Mouse (Mus musculus) cerebellum, adult (tissue): ENCODE results near the gene Col1a2.

Experiments used
- ATAC-seq: cut with Nextera tagmentation; 2 replicates; pipeline ENCODE4 v1.9.2; 2017; ENCODE audit warnings: mild to moderate bottlenecking, moderate library complexity, mixed read lengths; ENCODE audit not compliant: insufficient number of reproducible peaks, low FRiP score, low TSS enrichment

The Col1a2 gene

GRCm38 (mm10) chr6:4514671-4515070, 10.1 kb downstream of the Col1a2 start:
- no peak for ATAC-seq

DNA sequence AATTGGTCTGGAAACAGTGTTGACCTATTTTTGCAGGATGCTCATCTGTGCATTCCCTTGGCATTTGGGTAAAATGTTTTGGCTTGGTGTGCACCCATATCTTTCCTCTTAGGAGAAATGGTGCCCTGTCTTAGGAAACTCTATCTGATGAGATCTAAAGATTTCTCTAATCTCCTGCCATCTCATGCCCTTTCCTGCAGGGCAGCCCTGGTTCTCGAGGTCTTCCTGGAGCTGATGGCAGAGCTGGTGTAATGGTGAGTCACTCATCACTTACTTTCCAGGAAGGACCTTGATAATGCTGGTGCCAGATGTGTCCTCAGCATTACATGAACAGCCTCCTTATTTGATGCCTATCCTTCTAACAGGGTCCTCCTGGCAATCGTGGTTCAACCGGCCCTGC, 16.4 kb downstream of the Col1a2 start:
- ATAC-seq: no peak

- no peak for ATAC-seq
Measured at GRCm38 (mm10) chr6:4528439-4528838, 23.8 kb downstream of the Col1a2 start.

GRCm38 (mm10) chr6:4530986-4531385, 26.4 kb downstream of the Col1a2 start:
- no peak for ATAC-seq

DNA sequence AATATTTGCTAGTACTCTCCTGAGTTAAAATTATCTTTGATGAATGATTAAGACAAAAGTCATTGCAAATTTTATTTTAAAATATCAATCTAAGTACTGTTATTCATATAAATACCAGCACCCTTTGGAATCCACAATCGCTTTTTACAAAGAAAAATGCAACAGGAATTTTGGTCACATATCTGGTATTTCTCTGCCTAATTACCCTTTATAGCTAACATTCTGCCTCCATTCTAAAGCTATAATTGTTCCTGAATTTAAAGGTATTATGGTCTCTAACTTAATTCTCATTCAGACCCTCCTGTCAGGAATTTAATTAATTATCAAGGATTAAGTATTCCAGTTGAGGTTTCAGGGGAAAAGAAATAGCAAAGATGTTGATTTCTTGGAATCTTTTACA, 28.3 kb downstream of the Col1a2 start:
- ATAC-seq: no peak

GRCm38 (mm10) chr6:4534462-4535079, 30.0 kb downstream of the Col1a2 start:
- ATAC-seq: no peak

DNA sequence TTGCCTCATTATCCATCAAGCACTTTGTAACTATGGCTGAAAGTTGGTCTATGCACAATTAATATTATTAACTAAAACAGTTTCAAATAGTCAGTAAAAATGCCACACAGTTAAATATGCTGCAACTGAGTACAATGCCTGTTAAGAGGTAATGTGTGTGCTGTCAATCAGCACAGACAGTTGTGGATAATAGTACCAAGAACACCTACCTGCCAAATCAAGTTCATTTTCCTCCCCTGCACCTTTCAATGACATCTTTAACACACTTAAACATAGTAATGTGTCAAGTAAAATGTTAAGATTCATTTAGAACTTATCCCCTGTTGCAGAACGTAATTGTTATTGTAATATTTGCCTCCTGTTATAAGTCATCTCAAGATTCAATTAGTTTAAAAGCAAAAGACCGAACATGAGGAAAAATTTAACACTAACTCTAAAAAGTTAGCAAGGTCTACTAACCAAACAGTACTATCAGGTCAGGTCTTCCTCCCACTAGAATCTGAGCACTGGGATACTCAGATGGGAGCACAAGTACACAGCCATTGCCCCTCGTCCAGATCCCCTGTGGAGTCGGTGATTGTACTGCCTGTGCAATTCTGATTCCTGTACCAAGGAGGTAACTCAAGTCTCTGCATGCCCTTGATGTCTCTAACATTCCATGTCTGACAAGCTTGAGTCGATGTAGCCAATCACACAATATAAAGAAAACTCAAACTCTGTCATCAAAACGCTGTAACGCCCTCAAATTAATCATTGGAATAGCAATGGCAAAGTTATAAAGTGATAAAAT, 37.5 kb downstream of the Col1a2 start:
- no peak for ATAC-seq

- no peak for ATAC-seq
Measured at GRCm38 (mm10) chr6:4544554-4544953, 39.9 kb downstream of the Col1a2 start.

DNA sequence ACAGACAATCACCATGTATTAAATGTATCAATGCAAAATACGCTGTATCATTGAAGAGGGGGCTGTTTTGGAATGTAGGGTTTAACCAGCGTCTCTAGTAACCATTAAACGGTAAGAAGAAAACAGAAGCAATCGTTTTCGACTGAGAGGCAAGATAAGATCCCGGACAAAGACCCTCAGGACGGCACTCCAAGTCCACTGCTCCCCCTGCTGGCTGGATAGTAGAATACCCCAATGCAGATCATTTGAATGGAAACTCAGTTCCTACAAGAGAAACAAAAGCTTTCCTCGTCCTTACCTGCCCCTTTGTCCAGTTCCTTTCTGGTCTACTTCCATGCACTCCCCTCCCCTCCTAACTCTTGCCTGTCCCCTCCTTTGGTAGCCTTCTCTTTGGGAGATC, 41.1 kb downstream of the Col1a2 start:
- 0 out of 2 replicates have a peak, but pooled peaks have one; percentile 23 for ATAC-seq

DNA sequence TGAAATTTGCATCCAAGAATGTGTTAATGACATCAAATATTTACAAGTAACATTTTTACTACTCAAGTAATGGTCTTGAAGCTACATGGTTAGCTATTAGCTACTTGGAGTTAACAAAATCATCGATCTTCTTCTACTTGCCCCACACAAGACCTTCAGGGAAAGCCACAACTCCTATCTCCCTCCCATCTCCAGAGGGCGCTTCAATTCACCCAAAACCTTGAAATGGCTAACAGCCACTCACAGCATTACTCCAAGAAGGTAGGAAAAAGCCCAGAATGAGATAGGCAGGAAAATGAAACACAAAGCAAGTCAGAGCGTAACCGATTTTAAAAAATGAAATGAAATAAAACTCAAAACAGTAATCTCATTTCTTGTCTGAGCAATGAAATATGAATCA, 44.3 kb downstream of the Col1a2 start:
- ATAC-seq: no peak

DNA sequence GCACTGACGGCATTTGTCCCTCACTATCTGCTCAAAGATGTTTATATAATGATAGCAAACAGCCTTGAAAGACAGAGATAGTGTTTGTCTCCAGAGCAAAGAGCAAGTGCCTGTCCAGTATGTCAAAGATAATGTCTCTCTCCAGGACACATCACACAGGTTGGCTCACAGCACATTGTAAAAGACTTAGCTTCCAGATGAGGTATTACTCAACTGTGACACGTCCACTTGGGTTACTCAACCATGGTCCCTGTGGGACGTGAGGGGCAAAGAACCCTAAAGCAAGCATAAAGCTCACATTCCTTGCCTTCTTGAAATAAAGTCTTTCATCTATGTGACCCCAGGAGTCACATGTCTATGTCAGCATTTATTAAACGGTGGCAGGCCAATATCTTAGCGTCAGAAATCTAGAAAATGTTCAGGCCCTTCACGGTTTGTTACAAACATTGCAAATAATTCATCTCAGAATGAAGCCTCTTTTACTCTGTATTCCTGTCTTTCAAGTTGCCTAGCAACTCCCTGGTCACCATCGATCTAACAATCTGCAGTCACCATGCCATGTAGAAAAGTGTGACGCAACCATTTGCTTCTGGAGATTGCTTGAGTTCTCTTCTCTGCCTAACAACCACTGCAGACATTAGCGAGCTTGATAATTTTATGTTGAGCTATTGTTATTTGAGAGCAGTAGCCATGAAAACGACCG, 45.4 kb downstream of the Col1a2 start:
- ATAC-seq: no peak

- no peak for ATAC-seq
Measured at GRCm38 (mm10) chr6:4550549-4550915, 45.9 kb downstream of the Col1a2 start.

- no peak for ATAC-seq
Measured at GRCm38 (mm10) chr6:4555366-4555765, 50.8 kb downstream of the Col1a2 start.

DNA sequence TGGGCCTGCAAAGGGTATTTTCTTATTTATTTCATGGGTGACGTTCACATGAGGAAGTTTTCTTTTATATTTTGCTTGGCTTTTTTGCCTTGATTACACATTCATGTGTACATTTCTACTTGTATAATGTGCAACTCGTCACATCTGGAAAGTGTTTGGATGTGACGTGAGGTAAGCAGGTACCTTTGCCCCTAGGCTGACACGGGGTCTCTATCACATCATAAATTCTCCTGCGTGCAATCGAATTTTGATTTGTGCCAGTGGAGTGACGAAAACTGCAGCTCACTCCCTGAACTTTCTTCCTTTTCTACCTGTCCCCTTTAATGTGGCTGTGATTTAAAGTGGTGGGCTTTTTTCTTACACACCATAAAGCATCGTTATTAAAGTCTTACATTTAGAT, 52.5 kb downstream of the Col1a2 start:
- ATAC-seq: no peak

GRCm38 (mm10) chr6:4557678-4558077, 53.1 kb downstream of the Col1a2 start:
- no peak for ATAC-seq

- no peak for ATAC-seq
Measured at GRCm38 (mm10) chr6:4561156-4561555, 56.5 kb downstream of the Col1a2 start.

DNA sequence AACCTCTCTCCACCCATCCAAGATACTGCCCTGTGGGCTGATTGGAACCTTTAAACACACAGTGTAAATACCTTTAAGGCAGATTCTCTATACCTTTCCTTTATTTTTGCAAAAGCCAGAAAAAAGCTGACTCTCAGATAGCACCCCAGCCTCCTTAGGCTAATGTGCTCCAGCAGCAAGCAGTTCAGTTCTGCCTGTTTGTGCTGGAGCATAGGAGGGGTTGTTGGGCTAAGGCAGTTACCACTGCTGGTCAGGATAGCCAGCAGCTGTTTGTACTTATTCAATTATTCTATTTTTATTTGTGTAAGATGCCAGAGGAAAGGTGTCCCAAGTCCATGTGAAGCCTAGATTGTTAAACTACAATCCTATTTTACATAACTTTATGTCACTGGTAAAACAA, 57.0 kb downstream of the Col1a2 start:
- ATAC-seq: no peak

DNA sequence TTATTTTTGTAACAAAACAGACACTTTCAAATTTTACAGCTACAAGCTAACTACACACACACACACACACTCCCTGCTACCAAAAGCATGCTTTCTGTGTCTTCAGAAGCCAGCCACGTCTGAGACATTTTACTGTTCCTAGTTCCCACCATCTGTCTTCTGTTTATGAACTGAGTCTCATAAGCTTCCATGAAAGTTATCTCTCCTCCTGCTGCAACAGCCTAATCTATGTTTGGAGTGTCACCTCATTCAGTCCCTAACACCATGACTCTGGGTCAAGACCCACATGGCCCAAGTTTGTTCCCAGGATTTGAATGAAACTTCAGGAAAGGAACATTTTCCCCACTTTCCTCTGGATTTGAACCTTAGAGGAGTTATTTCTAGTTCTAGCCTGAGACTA, 57.8 kb downstream of the Col1a2 start:
- ATAC-seq: no peak

- ATAC-seq: no peak
Measured at GRCm38 (mm10) chr6:4563477-4563876, 58.9 kb downstream of the Col1a2 start.

GRCm38 (mm10) chr6:4570412-4570811, 65.8 kb downstream of the Col1a2 start:
- ATAC-seq: no peak

DNA sequence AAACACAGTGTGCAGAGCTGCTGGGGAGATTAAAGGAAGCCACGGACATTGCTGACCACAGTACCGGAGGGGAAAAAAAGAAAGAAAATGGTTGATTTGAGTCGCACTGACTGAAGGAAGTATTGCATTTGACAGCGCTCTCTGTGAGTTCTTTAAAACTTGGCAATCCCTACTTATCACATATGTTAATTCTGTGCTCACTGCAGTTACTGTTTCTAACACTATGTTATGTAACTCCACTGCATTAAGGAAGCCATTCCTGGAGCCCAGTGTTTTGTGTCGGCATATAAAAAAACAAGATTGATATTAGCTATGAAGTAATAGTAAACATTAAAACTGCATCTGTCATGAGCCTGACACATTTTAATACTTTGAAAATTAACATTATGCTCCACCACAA, 73.1 kb downstream of the Col1a2 start:
- ATAC-seq: no peak

- ATAC-seq: no peak
Measured at GRCm38 (mm10) chr6:4578343-4578742, 73.7 kb downstream of the Col1a2 start.
